Mouse (Mus musculus): ENCODE measurements around the gene Upk3a. TPM values are rescaled to one million over a fixed set of nuclear protein-coding genes. Genes with fewer than 3 reads are reported as not detected.

Gene Upk3a
- polyA plus RNA-seq, 1 experiment from 2014 or later = 0.47 TPM

DNA sequence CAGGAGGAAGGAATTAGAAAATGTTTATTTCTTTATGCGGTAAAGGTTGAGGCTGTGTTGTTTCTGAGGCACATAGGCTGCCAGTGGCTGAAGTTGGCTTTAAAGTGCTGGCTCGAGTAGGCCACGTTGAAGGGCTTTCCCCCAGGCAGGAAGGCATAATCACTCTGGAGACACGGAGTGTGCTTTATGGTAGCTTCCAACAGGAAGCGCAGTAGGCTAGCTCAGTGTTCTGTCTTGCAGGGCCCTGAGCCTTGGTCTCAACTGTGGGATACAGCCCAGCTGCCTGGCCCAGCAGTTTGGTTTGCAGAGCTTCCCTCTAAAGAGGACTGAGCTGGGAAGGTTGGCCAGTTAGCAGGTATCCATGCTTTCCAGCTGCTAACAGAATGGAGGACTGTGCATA, 26.2 kb downstream of the Upk3a start:
- Histone ChIP-seq H3K9me3 (no peaks in the 10 kb centered on the region), H3K27ac (peak overlapping the region; percentile 80), H3K36me3 (peaks cover 33% of the 10 kb centered on the region), H3K4me1 (replicated peaks) (peaks cover 45% of the 10 kb centered on the region), H3K27me3 (ENCODE audit: insufficient read depth, poor library complexity, severe bottlenecking) (no peaks in the 10 kb centered on the region), H3K4me3 (no peak overlapping the region)
- WGBS = 64% methylated on average over 5 of the region's 5 CpGs
- DNase-seq (ENCODE audit: low spot score) = no peak

- Histone ChIP-seq H3K4me3 (no peak overlapping the region), H3K27ac (peak overlapping the region; percentile 80), H3K36me3 (peaks cover 40% of the 10 kb centered on the region), H3K27me3 (ENCODE audit: insufficient read depth, poor library complexity, severe bottlenecking) (no peaks in the 10 kb centered on the region), H3K9me3 (no peaks in the 10 kb centered on the region), H3K4me1 (replicated peaks) (peaks cover 39% of the 10 kb centered on the region)
- 67% methylated on average over 5 of the region's 5 CpGs for WGBS
- DNase-seq (ENCODE audit: low spot score) = no peak
Measured at GRCm38 (mm10) chr15:85043761-85044160, 26.8 kb downstream of the Upk3a start.

GRCm38 (mm10) chr15:85046230-85046950, 29.4 kb downstream of the Upk3a start:
- WGBS = 96% methylated on average over 14 of the region's 14 CpGs
- H3K4me3 ChIP-seq = no peak overlapping the region
- no peaks in the 10 kb centered on the region for H3K27me3 ChIP-seq (ENCODE audit: insufficient read depth, poor library complexity, severe bottlenecking)
- no peak overlapping the region for H3K27ac ChIP-seq
- peaks cover 28% of the 10 kb centered on the region for H3K4me1 ChIP-seq (replicated peaks)
- no peak for DNase-seq (ENCODE audit: low spot score)
- peaks cover 65% of the 10 kb centered on the region for H3K36me3 ChIP-seq
- no peaks in the 10 kb centered on the region for H3K9me3 ChIP-seq

DNA sequence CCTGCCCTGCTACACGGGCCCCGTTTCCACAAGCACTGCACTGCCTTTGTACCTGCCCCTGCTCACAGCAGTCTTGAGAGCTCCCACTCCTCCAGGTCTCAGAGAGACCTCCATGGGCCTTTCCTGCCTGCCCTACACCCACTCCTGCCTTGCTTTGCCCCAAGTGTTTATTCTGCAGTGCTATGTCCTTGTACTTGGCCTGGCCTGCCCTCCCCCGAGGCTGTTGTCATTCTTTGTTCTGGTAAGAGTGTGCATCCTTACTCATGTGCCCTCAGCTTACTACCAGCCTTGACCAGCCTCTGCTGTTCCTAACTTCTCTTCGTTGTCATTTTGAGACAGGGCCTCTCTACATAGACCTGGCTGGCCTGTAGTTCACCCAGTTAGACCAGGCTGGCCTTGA, 30.9 kb downstream of the Upk3a start:
- DNase-seq (ENCODE audit: low spot score) = no peak
- H3K4me1 ChIP-seq (replicated peaks) = peaks cover 13% of the 10 kb centered on the region
- H3K27ac ChIP-seq = no peak overlapping the region
- H3K9me3 ChIP-seq = no peaks in the 10 kb centered on the region
- 92% methylated on average over 4 of the region's 4 CpGs for WGBS
- H3K4me3 ChIP-seq = no peak overlapping the region
- H3K36me3 ChIP-seq = peaks cover 79% of the 10 kb centered on the region
- no peaks in the 10 kb centered on the region for H3K27me3 ChIP-seq (ENCODE audit: insufficient read depth, poor library complexity, severe bottlenecking)

GRCm38 (mm10) chr15:85049758-85050157, 32.8 kb downstream of the Upk3a start:
- Histone ChIP-seq H3K4me3 (no peak overlapping the region), H3K27ac (no peak overlapping the region), H3K4me1 (replicated peaks) (no peaks in the 10 kb centered on the region), H3K27me3 (ENCODE audit: insufficient read depth, poor library complexity, severe bottlenecking) (no peaks in the 10 kb centered on the region), H3K36me3 (peaks cover 93% of the 10 kb centered on the region), H3K9me3 (no peaks in the 10 kb centered on the region)
- DNase-seq (ENCODE audit: low spot score) = no peak
- 90% methylated on average over 1 of the region's 1 CpGs for WGBS

- peaks cover 76% of the 10 kb centered on the region for H3K36me3 ChIP-seq
- H3K9me3 ChIP-seq = no peaks in the 10 kb centered on the region
- H3K27ac ChIP-seq = no peak overlapping the region
- 94% methylated on average over 3 of the region's 3 CpGs for WGBS
- DNase-seq (ENCODE audit: low spot score) = no peak
- no peak overlapping the region for H3K4me3 ChIP-seq
- no peaks in the 10 kb centered on the region for H3K27me3 ChIP-seq (ENCODE audit: insufficient read depth, poor library complexity, severe bottlenecking)
- H3K4me1 ChIP-seq (replicated peaks) = no peaks in the 10 kb centered on the region
Measured at GRCm38 (mm10) chr15:85054098-85054497, 37.2 kb downstream of the Upk3a start.

- DNase-seq (ENCODE audit: low spot score) = no peak
- H3K27me3 ChIP-seq (ENCODE audit: insufficient read depth, poor library complexity, severe bottlenecking) = no peaks in the 10 kb centered on the region
- H3K9me3 ChIP-seq = no peaks in the 10 kb centered on the region
- no peak overlapping the region for H3K4me3 ChIP-seq
- no peaks in the 10 kb centered on the region for H3K4me1 ChIP-seq (replicated peaks)
- H3K27ac ChIP-seq = no peak overlapping the region
- 85% methylated on average over 4 of the region's 4 CpGs for WGBS
- peaks cover 76% of the 10 kb centered on the region for H3K36me3 ChIP-seq
Measured at GRCm38 (mm10) chr15:85055186-85055585, 38.2 kb downstream of the Upk3a start.

DNA sequence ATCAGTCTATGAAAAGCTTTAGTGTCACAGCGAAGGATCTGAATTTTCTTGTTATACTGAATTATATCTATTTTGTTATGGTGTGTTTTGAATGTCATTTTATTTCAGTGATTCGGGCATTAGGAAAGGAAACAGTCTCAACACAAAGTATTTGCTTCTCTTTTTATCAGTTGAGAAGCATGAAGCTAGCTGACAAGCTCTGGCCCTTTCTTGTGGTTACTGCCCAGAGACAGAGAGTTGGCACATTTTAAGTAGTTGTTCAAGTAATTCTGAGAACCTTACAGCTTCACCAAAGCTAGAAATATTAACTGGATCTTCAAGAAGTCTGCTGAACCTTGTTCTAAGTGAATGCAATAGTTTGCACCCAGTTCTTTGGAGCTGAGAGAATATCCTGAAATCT, 46.5 kb downstream of the Upk3a start:
- Histone ChIP-seq H3K36me3 (peaks cover 39% of the 10 kb centered on the region), H3K4me3 (no peak overlapping the region), H3K27me3 (ENCODE audit: insufficient read depth, poor library complexity, severe bottlenecking) (no peaks in the 10 kb centered on the region), H3K27ac (no peak overlapping the region), H3K9me3 (no peaks in the 10 kb centered on the region), H3K4me1 (replicated peaks) (no peaks in the 10 kb centered on the region)
- WGBS = 94% methylated on average over 2 of the region's 2 CpGs
- DNase-seq (ENCODE audit: low spot score) = no peak

DNA sequence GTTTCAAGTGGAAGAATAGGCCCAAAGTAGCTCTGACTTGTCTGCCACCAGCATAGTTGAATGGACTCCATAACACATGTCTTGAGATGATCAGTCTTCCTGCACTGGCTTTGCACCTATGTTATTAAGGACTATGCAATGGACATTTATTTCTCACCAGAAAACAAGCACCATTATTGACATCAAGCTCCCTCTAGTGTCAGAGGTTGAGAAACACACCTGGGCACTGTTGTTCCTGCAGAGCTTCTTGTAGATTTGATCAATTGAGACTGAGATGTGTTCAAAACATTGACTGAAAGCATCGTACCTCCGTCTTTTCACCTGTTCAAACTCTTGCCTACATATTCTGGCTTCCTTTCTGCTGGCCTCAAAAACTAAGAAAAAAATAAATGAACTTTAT, 53.6 kb downstream of the Upk3a start:
- H3K4me1 ChIP-seq (replicated peaks) = no peaks in the 10 kb centered on the region
- no peaks in the 10 kb centered on the region for H3K27me3 ChIP-seq (ENCODE audit: insufficient read depth, poor library complexity, severe bottlenecking)
- 39% methylated on average over 2 of the region's 2 CpGs for WGBS
- H3K36me3 ChIP-seq = no peaks in the 10 kb centered on the region
- H3K4me3 ChIP-seq = no peak overlapping the region
- DNase-seq (ENCODE audit: low spot score) = peak; percentile 43
- no peaks in the 10 kb centered on the region for H3K9me3 ChIP-seq
- H3K27ac ChIP-seq = no peak overlapping the region

Other genes with a start within 250 kb of the Upk3a start
- 10.7 and 30.8 TPM in 2 replicates for gene Phf21b, start 161.1 kb upstream of the Upk3a start, polyA plus RNA-seq (2016; fragmentation: Nextera tagmentation; extraction: Ambion mirVana)
- gene Gm29666, start 97.1 kb upstream of the Upk3a start, polyA plus RNA-seq (2016; fragmentation: Nextera tagmentation; extraction: Ambion mirVana) = 0.90 and 1.2 TPM in 2 replicates
- gene Nup50, start 93.7 kb upstream of the Upk3a start, polyA plus RNA-seq (2016; fragmentation: Nextera tagmentation; extraction: Ambion mirVana) = 62.0 and 69.7 TPM in 2 replicates
- gene 5031439G07Rik, start 28.6 kb upstream of the Upk3a start, polyA plus RNA-seq (2016; fragmentation: Nextera tagmentation; extraction: Ambion mirVana) = 11.2 and 12.1 TPM in 2 replicates
- 29.6 and 37.2 TPM in 2 replicates for gene Fam118a, start 11.8 kb downstream of the Upk3a start, polyA plus RNA-seq (2016; fragmentation: Nextera tagmentation; extraction: Ambion mirVana)
- gene Smc1b, start 114.8 kb downstream of the Upk3a start, polyA plus RNA-seq (2016; fragmentation: Nextera tagmentation; extraction: Ambion mirVana) = 0.15 TPM in 1 of 2 replicates, not detected in the other
- 0.77 and 1.3 TPM in 2 replicates for gene Ribc2, start 114.9 kb downstream of the Upk3a start, polyA plus RNA-seq (2016; fragmentation: Nextera tagmentation; extraction: Ambion mirVana)
- gene Fbln1, start 188.8 kb downstream of the Upk3a start, polyA plus RNA-seq (2016; fragmentation: Nextera tagmentation; extraction: Ambion mirVana) = 157 and 168 TPM in 2 replicates